Mouse (Mus musculus): ENCODE data around the gene Slc35d2. TPM values are rescaled to one million over a fixed set of nuclear protein-coding genes. Genes with fewer than 3 reads are reported as not detected.

The Slc35d2 gene
- 2.5 TPM for polyA plus RNA-seq (2012; fragmentation: generic; extraction: Trizol)

DNA sequence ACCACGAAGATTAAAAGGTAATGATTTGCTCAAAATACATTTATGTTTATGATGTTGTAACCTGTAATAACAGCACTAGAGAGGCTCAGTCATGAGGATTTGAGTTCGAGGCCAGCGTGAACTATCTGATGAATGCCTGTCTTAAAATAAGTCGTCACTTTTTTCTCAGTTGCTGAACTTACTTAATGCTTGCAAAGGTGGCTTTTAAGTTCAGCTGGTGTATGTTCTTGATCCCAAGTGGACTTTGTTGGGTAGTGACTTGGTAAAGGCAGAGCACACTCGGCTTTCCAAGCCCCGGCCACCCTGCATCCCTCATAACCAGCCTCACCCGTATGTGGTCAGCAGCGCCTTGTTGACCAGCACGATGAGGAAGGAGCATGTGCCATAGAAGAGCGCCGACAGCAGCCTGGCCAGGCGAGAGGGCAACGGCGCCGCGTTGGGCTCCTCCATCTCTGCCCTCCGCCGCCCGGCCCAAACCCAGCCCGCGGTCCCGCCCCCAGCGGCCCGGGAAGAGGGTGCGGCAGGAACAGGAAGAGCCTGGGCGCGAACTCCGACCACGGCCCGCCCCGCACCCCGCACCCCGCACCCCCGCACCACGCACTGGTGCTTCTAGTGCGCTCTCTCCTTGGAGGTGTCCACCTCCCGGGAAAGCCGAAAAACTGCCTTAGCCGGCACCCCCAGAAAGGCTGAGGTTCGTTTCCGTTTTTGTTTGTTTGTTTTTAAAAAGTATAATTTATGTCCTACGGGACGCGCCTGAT is at the start of gene Slc35d2:
Slc35d2 (minus strand) TSS at position 511 of the 758 bp plus-strand sequence.
- Histone ChIP-seq H3K4me3 (peak within 1 kb of the TSS; percentile 50), H3ac (ENCODE audit: control insufficient read depth, insufficient read length) (no peak within 1 kb of the TSS), H3K4me2 (ENCODE audit: low read depth) (peak within 1 kb of the TSS; percentile 85), H3K79me2 (ENCODE audit: control insufficient read depth, insufficient read depth) (no peaks in the 10 kb centered on the region), H3K27me3 (ENCODE audit: control insufficient read depth, insufficient read depth, insufficient read length) (no peaks in the 10 kb centered on the region), H3K36me3 (ENCODE audit: control insufficient read depth, insufficient read depth) (no peaks in the 10 kb centered on the region)
- TF ChIP-seq MYOG (IDR thresholded peaks at IDR 0.05; ENCODE audit: control insufficient read depth in 1 of 3, insufficient read depth in 1 of 3, insufficient read length in 2 of 3, low read depth in 2 of 3) (no peak), POLR2AphosphoS2 (IDR thresholded peaks at IDR 0.05; ENCODE audit: insufficient read length, low read depth) (peak; percentile 88), TCF3 (IDR thresholded peaks at IDR 0.05; ENCODE audit: insufficient read length, low read depth) (no peak), POLR2A (IDR thresholded peaks at IDR 0.05; ENCODE audit: insufficient read length, low read depth) (peak; percentile 85)

DNA sequence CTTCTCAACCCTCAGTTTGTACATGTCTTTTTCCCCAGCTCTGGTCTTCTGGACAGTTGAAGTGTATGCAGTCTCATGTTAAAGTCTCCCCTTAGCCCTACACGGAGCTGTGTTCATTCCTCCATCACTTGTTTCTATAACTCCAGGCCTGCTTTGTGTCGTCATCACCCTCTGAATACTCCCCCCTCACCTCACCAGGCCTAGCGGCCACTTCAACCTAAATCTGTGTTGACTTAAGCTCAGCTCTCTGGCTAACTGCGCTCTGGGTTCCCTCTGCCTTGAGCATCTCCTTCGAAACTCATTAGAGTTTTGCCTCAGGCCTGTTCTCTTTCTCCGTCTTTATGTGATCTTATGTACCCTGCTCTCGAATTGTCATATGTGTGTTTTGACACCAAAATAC is 48.8 kb upstream of the Slc35d2 start:
- Histone ChIP-seq H3K4me2 (ENCODE audit: low read depth) (no peak overlapping the region), H3K79me2 (ENCODE audit: control insufficient read depth, insufficient read depth) (no peaks in the 10 kb centered on the region), H3ac (ENCODE audit: control insufficient read depth, insufficient read length) (no peak overlapping the region), H3K36me3 (ENCODE audit: control insufficient read depth, insufficient read depth) (peaks cover 6% of the 10 kb centered on the region), H3K27me3 (ENCODE audit: control insufficient read depth, insufficient read depth, insufficient read length) (no peaks in the 10 kb centered on the region), H3K4me3 (no peak overlapping the region)
- TF ChIP-seq MYOG (IDR thresholded peaks at IDR 0.05; ENCODE audit: control insufficient read depth in 1 of 3, insufficient read depth in 1 of 3, insufficient read length in 2 of 3, low read depth in 2 of 3), result no peak
- no peak for TF ChIP-seq POLR2AphosphoS2 (IDR thresholded peaks at IDR 0.05; ENCODE audit: insufficient read length, low read depth)
- TF ChIP-seq MAX (IDR thresholded peaks at IDR 0.05; ENCODE audit: low read depth), result no peak
- TF ChIP-seq POLR2A (IDR thresholded peaks at IDR 0.05; ENCODE audit: insufficient read length, low read depth), result no peak
- TF ChIP-seq REST (IDR thresholded peaks at IDR 0.05; ENCODE audit: insufficient read depth, insufficient read length), result no peak
- TF ChIP-seq CEBPB (IDR thresholded peaks at IDR 0.05; ENCODE audit: insufficient read depth, poor library complexity, severe bottlenecking), result no peak

DNA sequence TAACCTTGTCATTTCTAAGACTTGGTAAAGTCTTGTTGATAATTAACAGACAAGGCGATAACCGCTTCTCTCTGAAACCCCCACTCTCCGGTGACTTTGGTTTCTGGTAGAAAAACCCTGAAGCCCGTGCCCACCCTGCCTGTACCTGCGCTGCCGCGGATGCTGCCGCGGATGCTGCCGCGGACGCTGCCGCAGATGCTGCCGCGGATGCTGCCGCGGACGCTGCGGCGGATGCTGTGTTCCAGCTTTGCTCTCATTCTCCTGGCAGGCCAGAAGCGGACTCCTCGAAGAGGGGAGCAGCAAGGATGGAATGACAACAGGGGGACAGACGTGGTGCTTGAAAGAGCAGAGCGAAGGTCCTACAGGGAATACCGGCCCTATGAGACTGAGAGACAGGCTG is 40.6 kb upstream of the Slc35d2 start:
- TF ChIP-seq POLR2AphosphoS2 (IDR thresholded peaks at IDR 0.05; ENCODE audit: insufficient read length, low read depth) (no peak), E2F4 (IDR thresholded peaks at IDR 0.05; ENCODE audit: insufficient read depth) (no peak), TCF3 (IDR thresholded peaks at IDR 0.05; ENCODE audit: insufficient read length, low read depth) (no peak), MAX (IDR thresholded peaks at IDR 0.05; ENCODE audit: low read depth) (no peak), MYOD1 (IDR thresholded peaks at IDR 0.05; ENCODE audit: control insufficient read depth in 1 of 3, insufficient read length in 2 of 3, low read depth in 2 of 3) (no peak), SRF (IDR thresholded peaks at IDR 0.05; ENCODE audit: control insufficient read depth, insufficient read length, low read depth) (no peak), POLR2A (IDR thresholded peaks at IDR 0.05; ENCODE audit: insufficient read length, low read depth) (no peak), TCF12 (IDR thresholded peaks at IDR 0.05; ENCODE audit: insufficient read depth, poor library complexity, severe bottlenecking) (no peak), CEBPB (IDR thresholded peaks at IDR 0.05; ENCODE audit: insufficient read depth, poor library complexity, severe bottlenecking) (no peak), USF1 (IDR thresholded peaks at IDR 0.05; ENCODE audit: low read depth) (no peak), MYOG (IDR thresholded peaks at IDR 0.05; ENCODE audit: control insufficient read depth in 1 of 3, insufficient read depth in 1 of 3, insufficient read length in 2 of 3, low read depth in 2 of 3) (no peak), REST (IDR thresholded peaks at IDR 0.05; ENCODE audit: insufficient read depth, insufficient read length) (no peak)
- no peaks in the 10 kb centered on the region for H3K27me3 ChIP-seq (ENCODE audit: control insufficient read depth, insufficient read depth, insufficient read length)
- H3K4me2 ChIP-seq (ENCODE audit: low read depth), result no peak overlapping the region
- H3K79me2 ChIP-seq (ENCODE audit: control insufficient read depth, insufficient read depth), result peaks cover 4% of the 10 kb centered on the region
- no peak overlapping the region for H3ac ChIP-seq (ENCODE audit: control insufficient read depth, insufficient read length)
- H3K36me3 ChIP-seq (ENCODE audit: control insufficient read depth, insufficient read depth), result peaks cover 3% of the 10 kb centered on the region
- H3K4me3 ChIP-seq, result no peak overlapping the region

DNA sequence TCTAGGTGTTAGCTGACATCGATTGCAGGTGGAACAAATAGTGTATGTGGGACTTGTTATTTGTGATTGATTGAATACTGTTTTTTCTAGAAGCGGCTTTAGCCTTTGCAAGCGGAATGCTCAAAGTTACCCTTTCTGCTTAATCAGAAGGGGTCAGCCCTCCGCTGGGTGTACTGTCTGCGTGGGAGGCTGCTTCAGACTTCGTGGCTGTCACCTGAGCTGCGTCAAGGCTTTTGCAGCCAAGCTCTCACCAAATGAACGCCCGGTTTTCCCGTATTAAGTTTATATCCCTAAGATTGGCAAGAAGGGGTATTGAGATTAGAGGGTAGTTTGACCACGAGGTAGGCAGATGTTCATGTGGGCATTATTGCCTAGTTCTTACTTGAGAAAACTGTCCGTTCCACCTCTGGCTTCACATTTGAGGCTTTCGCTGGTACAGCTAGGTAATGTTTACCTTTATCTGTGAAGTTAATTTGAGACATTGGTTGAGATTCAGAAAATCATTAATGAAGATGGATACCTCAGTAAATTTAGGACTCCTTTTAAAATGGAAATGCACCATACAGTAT is 34.1 kb upstream of the Slc35d2 start:
- H3K79me2 ChIP-seq (ENCODE audit: control insufficient read depth, insufficient read depth), result peaks cover 21% of the 10 kb centered on the region
- no peak for TF ChIP-seq SRF (IDR thresholded peaks at IDR 0.05; ENCODE audit: control insufficient read depth, insufficient read length, low read depth)
- no peak for TF ChIP-seq REST (IDR thresholded peaks at IDR 0.05; ENCODE audit: insufficient read depth, insufficient read length)
- TF ChIP-seq USF1 (IDR thresholded peaks at IDR 0.05; ENCODE audit: low read depth), result no peak
- no peak for TF ChIP-seq MAX (IDR thresholded peaks at IDR 0.05; ENCODE audit: low read depth)
- no peak for TF ChIP-seq TCF3 (IDR thresholded peaks at IDR 0.05; ENCODE audit: insufficient read length, low read depth)
- no peak for TF ChIP-seq MYOG (IDR thresholded peaks at IDR 0.05; ENCODE audit: control insufficient read depth in 1 of 3, insufficient read depth in 1 of 3, insufficient read length in 2 of 3, low read depth in 2 of 3)
- H3K27me3 ChIP-seq (ENCODE audit: control insufficient read depth, insufficient read depth, insufficient read length), result no peaks in the 10 kb centered on the region
- no peaks in the 10 kb centered on the region for H3K36me3 ChIP-seq (ENCODE audit: control insufficient read depth, insufficient read depth)
- peak overlapping the region; percentile 85 for H3K4me2 ChIP-seq (ENCODE audit: low read depth)
- no peak overlapping the region for H3ac ChIP-seq (ENCODE audit: control insufficient read depth, insufficient read length)
- peak overlapping the region; percentile 50 for H3K4me3 ChIP-seq

DNA sequence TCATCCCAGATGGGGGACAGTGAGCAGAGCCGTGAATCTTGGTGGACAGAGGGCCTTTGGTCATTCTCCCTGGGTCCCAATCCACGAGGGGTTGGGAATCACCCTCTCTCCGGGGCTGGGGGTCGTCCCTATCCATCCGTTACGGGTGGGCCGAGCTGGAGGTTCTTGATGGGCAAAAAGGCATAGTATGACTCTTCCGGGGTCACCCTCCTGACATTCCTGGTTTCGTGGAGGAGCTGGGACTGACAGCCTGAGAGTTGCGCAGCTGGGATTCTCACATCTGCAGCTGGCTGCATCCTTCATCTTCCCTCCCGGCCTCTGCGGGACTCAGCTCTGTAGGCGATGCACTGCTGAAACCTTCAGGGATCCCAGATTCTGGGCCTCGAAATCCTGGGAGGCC is 33.5 kb upstream of the Slc35d2 start:
- no peaks in the 10 kb centered on the region for H3K36me3 ChIP-seq (ENCODE audit: control insufficient read depth, insufficient read depth)
- peak overlapping the region; percentile 85 for H3K4me2 ChIP-seq (ENCODE audit: low read depth)
- peak overlapping the region; percentile 91 for H3ac ChIP-seq (ENCODE audit: control insufficient read depth, insufficient read length)
- peaks cover 21% of the 10 kb centered on the region for H3K79me2 ChIP-seq (ENCODE audit: control insufficient read depth, insufficient read depth)
- TF ChIP-seq MYOD1 (IDR thresholded peaks at IDR 0.05; ENCODE audit: control insufficient read depth in 1 of 3, insufficient read length in 2 of 3, low read depth in 2 of 3), result peak in 2 of 3 experiments; percentile 42 to 44
- TF ChIP-seq USF1 (IDR thresholded peaks at IDR 0.05; ENCODE audit: low read depth), result no peak
- H3K4me3 ChIP-seq, result peak overlapping the region; percentile 50
- no peaks in the 10 kb centered on the region for H3K27me3 ChIP-seq (ENCODE audit: control insufficient read depth, insufficient read depth, insufficient read length)

All from myocyte (in vitro differentiated cells).